Mouse (Mus musculus) G1E (cell line): ENCODE measurements around the gene Raph1. TPM values are rescaled to one million over a fixed set of nuclear protein-coding genes. Genes with fewer than 3 reads are reported as not detected.

Source experiments
- ATAC-seq: 2 replicates; pipeline ENCODE4 v1.8.0; 2016; ENCODE audit warnings: mild to moderate bottlenecking; ENCODE audit not compliant: insufficient number of reproducible peaks, poor library complexity, low FRiP score, severe bottlenecking; ENCODE audit errors: extremely low read depth
- DNase-seq: peaks from one replicate; pipeline ENCODE4 v3.0.0; 2012; ENCODE audit warnings: low spot score
- H3K27me3 ChIP-seq: 2 replicates; pipeline ENCODE4 v1.6.1; 2012; ENCODE audit warnings: mild to moderate bottlenecking, low read length, inconsistent platforms; ENCODE audit not compliant: insufficient read depth
- H3K36me3 ChIP-seq: replicated peaks from 2 replicates; pipeline ENCODE3; 2012; ENCODE audit warnings: mild to moderate bottlenecking, inconsistent platforms
- H3K4me1 ChIP-seq: 2 replicates; pipeline ENCODE4 v1.6.1; 2012; ENCODE audit warnings: low read depth, low read length, inconsistent platforms, mixed read lengths; ENCODE audit not compliant: insufficient read depth
- H3K4me3 ChIP-seq: 2 replicates; pipeline ENCODE4 v1.5.1; 2012; ENCODE audit warnings: low read depth, mild to moderate bottlenecking, inconsistent platforms, low read length, moderate library complexity, mixed read lengths
- H3K9me3 ChIP-seq: replicated peaks from 2 replicates; pipeline ENCODE4 v1.6.1; 2012; ENCODE audit warnings: inconsistent platforms
- CTCF ChIP-seq: IDR thresholded peaks from 2 replicates; pipeline ENCODE4 v1.5.1; 2012; ENCODE audit warnings: low read depth, low read length, inconsistent platforms, mixed read lengths
- GATA1 ChIP-seq: IDR thresholded peaks from 2 replicates; pipeline ENCODE4 v1.6.1; 2012; ENCODE audit warnings: borderline replicate concordance, low read length, inconsistent platforms, mixed read lengths
- GATA2 ChIP-seq: IDR thresholded peaks from 2 replicates; pipeline ENCODE4 v1.6.1; 2012; ENCODE audit warnings: low read depth, low read length, inconsistent platforms, borderline replicate concordance
- POLR2AphosphoS5 ChIP-seq: IDR thresholded peaks from 2 replicates; pipeline ENCODE4 v1.6.1; 2012; ENCODE audit warnings: low read depth, low read length, inconsistent platforms; ENCODE audit not compliant: insufficient replicate concordance
- TAL1 ChIP-seq: conservative IDR thresholded peaks from 2 replicates; pipeline ENCODE4 v1.6.1; 2012; ENCODE audit warnings: low read depth, low read length, inconsistent platforms, mixed read lengths
- polyA plus RNA-seq: library from polyadenylated mRNA; stranded (reverse); fragments of >175 nt; gene quantifications from 2 replicates; pipeline ENCODE4 v1.2.3, GENCODE M21; 2012
- total RNA-seq, 2 experiments: library from RNA; stranded (forward) in 1 of 2; stranded (reverse) in 1 of 2; fragments of 200-1000 nt in 1 of 2; fragments of >200 nt in 1 of 2; fragmentation: Nextera tagmentation in 1 of 2; gene quantifications; 2 replicates each; pipeline ENCODE4 v1.2.3; 2014 to 2017

The Raph1 gene
- total and polyA plus RNA-seq, 3 experiments: 0.49 TPM; not detected in 2

DNA sequence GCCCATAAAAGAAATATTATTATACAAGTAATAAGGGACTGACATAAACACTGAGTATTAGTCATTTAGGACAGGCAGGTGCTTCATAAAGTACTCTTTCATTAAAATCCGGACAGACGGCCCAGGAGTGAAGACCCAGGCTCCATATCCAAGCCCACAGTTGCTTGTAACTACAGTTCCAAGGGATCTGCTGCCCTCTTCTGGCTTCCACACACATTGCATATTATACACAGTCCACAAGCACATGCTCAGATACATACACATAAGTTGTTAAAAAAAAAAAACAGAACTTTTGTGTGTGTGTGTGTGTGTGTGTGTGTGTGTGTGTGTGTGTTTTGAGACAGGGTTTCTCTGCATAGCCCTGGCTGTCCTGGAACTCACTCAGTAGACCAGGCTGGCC is 32.0 kb downstream of the Raph1 start:
- H3K36me3 ChIP-seq: no peaks in the 10 kb centered on the region
- no peaks in the 10 kb centered on the region for H3K9me3 ChIP-seq

DNA sequence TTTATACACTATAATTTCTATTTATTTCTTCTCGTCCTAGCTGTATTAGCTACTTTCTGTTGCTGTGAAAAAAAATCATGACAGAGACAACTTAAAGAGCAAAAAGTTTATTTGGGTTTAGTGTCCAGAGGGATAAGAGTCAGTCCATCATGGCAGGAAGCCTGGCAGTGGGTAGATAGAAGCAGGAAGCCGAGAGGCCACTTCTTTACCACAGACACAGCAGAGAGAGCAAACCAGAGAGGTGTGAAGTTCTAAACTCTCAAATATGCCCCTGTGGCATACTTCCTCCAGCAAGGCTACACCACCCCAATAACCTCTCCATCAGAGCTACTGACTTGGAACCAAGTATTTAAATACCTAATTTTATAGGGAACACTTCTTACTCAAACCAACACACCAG is 36.3 kb downstream of the Raph1 start:
- H3K4me3 ChIP-seq: no peak overlapping the region
- TF ChIP-seq GATA2 (no peak), TAL1 (no peak), CTCF (no peak), POLR2AphosphoS5 (no peak)
- ATAC-seq (no peak), DNase-seq (no peak)
- H3K27me3 ChIP-seq: 0 out of 2 replicates have a peak, but pooled peaks cover 2% of the 10 kb centered on the region
- no peaks in the 10 kb centered on the region for H3K4me1 ChIP-seq
- H3K36me3 ChIP-seq: no peaks in the 10 kb centered on the region
- H3K9me3 ChIP-seq: no peaks in the 10 kb centered on the region

More for the DNA sequence above, 32.0 kb downstream of the Raph1 start:
- no peak; the same call in 1 of the 2 replicates for ATAC-seq
- DNase-seq: peak; percentile 8
- no peak overlapping the region for H3K4me3 ChIP-seq
- peaks cover 2% of the 10 kb centered on the region; the same call in 1 of the 2 replicates for H3K27me3 ChIP-seq
- TF ChIP-seq POLR2AphosphoS5: no peak
- TF ChIP-seq CTCF: peak; percentile 41
- H3K4me1 ChIP-seq: no peaks in the 10 kb centered on the region

DNA sequence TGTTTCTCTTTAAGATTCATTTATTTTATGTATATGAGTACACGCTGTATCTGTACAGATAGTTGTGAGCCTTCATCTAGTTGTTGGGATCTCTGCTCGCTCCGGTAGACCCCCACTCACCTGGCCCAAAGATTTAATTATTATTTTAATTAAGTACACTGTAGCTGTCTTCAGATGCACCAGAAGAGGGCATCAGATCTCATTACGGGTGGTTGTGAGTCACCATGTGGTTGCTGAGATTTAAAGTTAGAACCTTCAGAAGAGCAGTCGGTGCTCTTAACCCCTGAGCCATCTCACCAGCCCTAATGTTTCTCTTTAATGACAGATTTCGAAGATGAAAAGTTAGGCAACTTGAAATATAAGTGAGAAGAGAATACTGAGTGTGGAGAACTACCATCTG is 36.8 kb downstream of the Raph1 start:
- Histone ChIP-seq H3K4me1 (no peaks in the 10 kb centered on the region), H3K36me3 (no peaks in the 10 kb centered on the region), H3K27me3 (peaks cover 4% of the 10 kb centered on the region; the same call in 1 of the 2 replicates), H3K9me3 (no peaks in the 10 kb centered on the region), H3K4me3 (no peak overlapping the region)
- DNase-seq (no peak), ATAC-seq (no peak)
- TF ChIP-seq GATA2 (no peak), GATA1 (no peak), TAL1 (no peak), CTCF (no peak), POLR2AphosphoS5 (no peak)

DNA sequence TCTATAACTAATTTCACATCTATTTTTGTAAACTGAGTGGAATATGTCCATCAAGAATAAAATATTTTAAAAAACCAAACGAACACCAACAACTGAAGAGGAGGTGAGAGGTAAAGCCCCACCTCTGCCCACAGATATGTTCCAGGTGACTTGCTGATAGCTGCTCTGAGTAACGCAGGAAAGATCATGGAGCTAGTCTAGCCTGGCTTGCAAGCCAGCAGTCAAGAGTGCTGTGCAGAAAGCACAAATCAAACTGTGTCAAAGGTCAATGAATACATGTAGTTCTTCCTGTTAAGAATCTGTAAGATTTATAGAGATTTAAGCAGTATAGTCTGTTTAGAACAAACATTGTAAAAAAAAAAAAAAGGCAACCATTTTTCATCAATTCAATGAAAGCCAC is 56.3 kb downstream of the Raph1 start:
- TF ChIP-seq TAL1 (no peak), CTCF (no peak), POLR2AphosphoS5 (no peak), GATA2 (no peak), GATA1 (no peak)
- ATAC-seq: no peak
- H3K4me1 ChIP-seq: no peaks in the 10 kb centered on the region
- no peak overlapping the region for H3K4me3 ChIP-seq
- peaks cover 4% of the 10 kb centered on the region for H3K27me3 ChIP-seq
- no peak for DNase-seq
- no peaks in the 10 kb centered on the region for H3K9me3 ChIP-seq
- H3K36me3 ChIP-seq: no peaks in the 10 kb centered on the region

DNA sequence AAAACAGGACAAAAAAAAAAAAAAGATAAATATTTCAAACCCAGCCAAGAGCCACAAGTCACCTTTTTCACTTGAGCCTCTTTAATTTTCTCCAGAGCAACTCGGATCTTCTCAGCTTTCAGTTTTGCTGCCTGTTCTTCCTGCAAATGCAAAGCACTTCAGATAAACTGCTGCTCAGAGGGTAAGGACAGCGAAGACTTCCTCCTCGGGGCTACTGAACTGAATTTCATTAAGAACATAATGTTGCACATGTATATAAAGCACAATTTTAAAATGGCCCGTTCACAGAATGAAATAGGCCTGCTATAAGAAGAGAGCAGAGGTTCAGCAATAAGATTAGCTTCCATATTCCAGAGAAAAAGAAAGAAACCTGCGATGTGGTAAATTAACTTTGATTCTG is 63.4 kb downstream of the Raph1 start:
- ATAC-seq (no peak), DNase-seq (no peak)
- H3K9me3 ChIP-seq: no peaks in the 10 kb centered on the region
- TF ChIP-seq GATA2 (no peak), GATA1 (no peak), TAL1 (no peak), CTCF (no peak), POLR2AphosphoS5 (no peak)
- H3K27me3 ChIP-seq: no peaks in the 10 kb centered on the region; the same call in 1 of the 2 replicates
- H3K4me3 ChIP-seq: no peak overlapping the region
- H3K36me3 ChIP-seq: no peaks in the 10 kb centered on the region
- H3K4me1 ChIP-seq: no peaks in the 10 kb centered on the region

DNA sequence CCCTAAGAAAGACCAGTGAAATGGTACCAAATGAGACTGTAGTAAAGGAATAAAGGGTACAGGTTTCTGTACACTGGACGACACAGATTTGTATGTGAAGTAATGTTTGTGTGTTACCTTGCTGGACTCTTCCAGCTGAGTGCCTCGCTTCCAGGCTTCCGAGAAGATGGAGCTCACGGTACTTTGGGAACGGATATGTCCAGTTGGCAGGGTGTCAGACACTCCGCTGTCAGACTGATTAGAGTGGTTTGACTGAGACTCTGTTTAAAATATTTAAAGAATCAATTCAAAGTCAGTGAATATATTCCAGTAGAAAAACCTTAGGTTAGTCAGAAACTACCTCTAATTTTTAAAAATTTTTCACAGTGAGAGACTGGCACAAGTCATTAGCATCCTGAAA is 73.5 kb downstream of the Raph1 start:
- no peaks in the 10 kb centered on the region for H3K36me3 ChIP-seq

More for the DNA sequence above, 73.5 kb downstream of the Raph1 start:
- H3K4me1 ChIP-seq: no peaks in the 10 kb centered on the region
- no peak for ATAC-seq
- DNase-seq: no peak
- H3K9me3 ChIP-seq: no peaks in the 10 kb centered on the region
- H3K4me3 ChIP-seq: no peak overlapping the region
- no peaks in the 10 kb centered on the region for H3K27me3 ChIP-seq
- TF ChIP-seq GATA2 (no peak), CTCF (no peak), TAL1 (no peak), POLR2AphosphoS5 (no peak), GATA1 (no peak)
